In the genomic region with DNA sequence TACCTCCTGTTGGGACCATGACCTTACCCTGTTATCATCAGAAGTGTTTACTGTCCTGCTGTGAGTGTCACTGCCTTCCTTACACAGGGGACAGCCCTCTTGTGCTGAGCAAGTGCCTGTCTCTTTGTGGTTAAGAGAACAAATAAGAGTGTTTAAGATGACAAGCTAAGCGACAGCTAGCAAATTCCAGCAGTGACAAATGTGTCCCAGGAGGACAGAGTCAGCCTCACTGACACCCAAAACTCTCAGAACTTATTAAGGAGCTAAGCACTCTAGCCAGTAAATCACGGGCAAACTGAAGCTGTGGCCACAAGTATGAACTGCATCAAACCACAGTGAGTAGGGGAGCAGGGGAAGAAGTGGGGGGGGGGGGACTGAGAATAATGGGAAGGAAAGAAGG, we compare ENCODE assay signal across 12 mouse cellular contexts. TPM values are rescaled to one million over a fixed set of nuclear protein-coding genes. Genes with fewer than 3 reads are reported as not detected.
DNase-seq lines count a peak whose midpoint lies in the region; ATAC-seq lines count a peak whose summit lies in the region.
"Had no signal": no experiment of that assay in that cellular context is flagged by ENCODE, and none has a peak within 500 bp of the region (broad histone marks: within the 10 kb centered on the region; RNA-seq: fewer than 3 reads in every experiment).

No protein-coding gene starts in this region.

- peak overlapping the region; percentile 18; the same call in 1 of the 2 replicates for H3K27ac ChIP-seq in hindbrain, embryonic 12.5 days
- no peak overlapping the region for H3K27ac ChIP-seq in hindbrain, embryonic 16.5 days (ENCODE audit: low read depth, low read length)
- H3K27ac ChIP-seq in embryonic facial prominence, embryonic 10.5 days (replicated peaks) = peak overlapping the region; percentile 82
- peak overlapping the region; percentile 68 for H3K27ac ChIP-seq in embryonic facial prominence, embryonic 15.5 days (replicated peaks)
- H3K27ac ChIP-seq: liver, embryonic 14.5 days had no signal

- no peaks in the 10 kb centered on the region for H3K36me3 ChIP-seq in hindbrain, embryonic 12.5 days
- H3K36me3 ChIP-seq in hindbrain, embryonic 16.5 days (ENCODE audit: control insufficient read depth, insufficient read depth, low read length) = no peaks in the 10 kb centered on the region
- no peaks in the 10 kb centered on the region for H3K36me3 ChIP-seq in embryonic facial prominence, embryonic 10.5 days (replicated peaks)
- H3K36me3 ChIP-seq in embryonic facial prominence, embryonic 15.5 days = no peaks in the 10 kb centered on the region

- no peak for ATAC-seq in hindbrain, embryonic 12.5 days (ENCODE audit: low FRiP score)
- no peak for ATAC-seq in hindbrain, embryonic 16.5 days
- ATAC-seq in embryonic facial prominence, embryonic 15.5 days (ENCODE audit: insufficient number of reproducible peaks, low FRiP score, low TSS enrichment, low read depth) = no peak

- no peaks in the 10 kb centered on the region for H3K27me3 ChIP-seq in hindbrain, embryonic 12.5 days
- H3K27me3 ChIP-seq in hindbrain, embryonic 16.5 days (replicated peaks; ENCODE audit: control insufficient read depth, insufficient read depth, low read length) = no peaks in the 10 kb centered on the region
- H3K27me3 ChIP-seq in embryonic facial prominence, embryonic 10.5 days (replicated peaks; ENCODE audit: low read depth, poor library complexity, severe bottlenecking) = no peaks in the 10 kb centered on the region; the same call in 1 of the 2 replicates
- H3K27me3 ChIP-seq in embryonic facial prominence, embryonic 15.5 days = no peaks in the 10 kb centered on the region

- no peaks in the 10 kb centered on the region for H3K9me3 ChIP-seq in hindbrain, embryonic 12.5 days (replicated peaks)
- H3K9me3 ChIP-seq in hindbrain, embryonic 16.5 days (ENCODE audit: control insufficient read depth, low read length) = no peaks in the 10 kb centered on the region
- no peaks in the 10 kb centered on the region for H3K9me3 ChIP-seq in embryonic facial prominence, embryonic 10.5 days
- no peaks in the 10 kb centered on the region for H3K9me3 ChIP-seq in embryonic facial prominence, embryonic 15.5 days (replicated peaks)

- no peak for DNase-seq in embryonic facial prominence, embryonic 10.5 days (ENCODE audit: low spot score)
- peak; percentile 57 to 68 for DNase-seq in kidney, postnatal 4 days
- DNase-seq in T-cell, adult 2 months (ENCODE audit: low spot score) = no peak
- no peak for DNase-seq in thymus, adult 18-20 months
- no peak for DNase-seq in urinary bladder, adult 18-20 months (ENCODE audit: low spot score in 2 of 2)
- DNase-seq: cerebellum, adult 18-20 months; heart, postnatal 10 days; lung, postnatal 36 days had no signal

- H3K4me3 ChIP-seq in hindbrain, embryonic 12.5 days = no peak overlapping the region
- H3K4me3 ChIP-seq in hindbrain, embryonic 16.5 days (ENCODE audit: low read length) = no peak overlapping the region
- no peak overlapping the region for H3K4me3 ChIP-seq in embryonic facial prominence, embryonic 10.5 days
- no peak overlapping the region for H3K4me3 ChIP-seq in embryonic facial prominence, embryonic 15.5 days (replicated peaks)

- 0 out of 2 replicates have a peak overlapping the region, but pooled peaks have one; percentile 3 for H3K9ac ChIP-seq in hindbrain, embryonic 12.5 days
- no peak overlapping the region for H3K9ac ChIP-seq in hindbrain, embryonic 16.5 days (ENCODE audit: low read depth, low read length)
- H3K9ac ChIP-seq in embryonic facial prominence, embryonic 15.5 days = no peak overlapping the region
- H3K9ac ChIP-seq: liver, embryonic 14.5 days had no signal

- WGBS in hindbrain, embryonic 12.5 days = 31% methylated on average over 2 of the region's 2 CpGs
- 31% methylated on average over 2 of the region's 2 CpGs for WGBS in hindbrain, embryonic 16.5 days
- 33% methylated on average over 2 of the region's 2 CpGs for WGBS in embryonic facial prominence, embryonic 10.5 days
- WGBS in embryonic facial prominence, embryonic 15.5 days = 19% methylated on average over 2 of the region's 2 CpGs

- H3K4me1 ChIP-seq in hindbrain, embryonic 12.5 days = peaks cover 5% of the 10 kb centered on the region
- H3K4me1 ChIP-seq in hindbrain, embryonic 16.5 days (ENCODE audit: control insufficient read depth, insufficient read depth, low read depth, low read length) = peaks cover 7% of the 10 kb centered on the region
- H3K4me1 ChIP-seq in embryonic facial prominence, embryonic 10.5 days = peaks cover 43% of the 10 kb centered on the region
- peaks cover 16% of the 10 kb centered on the region for H3K4me1 ChIP-seq in embryonic facial prominence, embryonic 15.5 days

- H3K4me2 ChIP-seq in hindbrain, embryonic 12.5 days (replicated peaks) = no peak overlapping the region
- H3K4me2 ChIP-seq in hindbrain, embryonic 16.5 days (ENCODE audit: low read length) = no peak overlapping the region
- H3K4me2 ChIP-seq in embryonic facial prominence, embryonic 15.5 days (replicated peaks) = no peak overlapping the region

RNA-seq across cellular contexts. Expression of a gene that starts 17.6 kb away (rescaled TPM):
- not detected in 2 replicates for polyA plus RNA-seq in hindbrain, embryonic 12.5 days (2016; fragmentation: Nextera tagmentation; extraction: Ambion mirVana)
- polyA plus RNA-seq in hindbrain, embryonic 16.5 days (2015; fragmentation: Nextera tagmentation; extraction: Ambion mirVana) = not detected in 2 replicates
- polyA plus RNA-seq in embryonic facial prominence, embryonic 10.5 days (2016; fragmentation: Nextera tagmentation; extraction: Ambion mirVana) = not detected in 2 replicates
- 0.21 and 0.37 TPM in 2 replicates for polyA plus RNA-seq in embryonic facial prominence, embryonic 15.5 days (2015; fragmentation: Nextera tagmentation; extraction: Ambion mirVana)
- polyA plus RNA-seq: liver, embryonic 14.5 days had no signal

RNA-seq across cellular contexts. Expression of a gene that starts 24.0 kb away (rescaled TPM):
- polyA plus RNA-seq in hindbrain, embryonic 12.5 days (2016; fragmentation: Nextera tagmentation; extraction: Ambion mirVana) = not detected in 2 replicates
- not detected in 2 replicates for polyA plus RNA-seq in hindbrain, embryonic 16.5 days (2015; fragmentation: Nextera tagmentation; extraction: Ambion mirVana)
- polyA plus RNA-seq in embryonic facial prominence, embryonic 10.5 days (2016; fragmentation: Nextera tagmentation; extraction: Ambion mirVana) = not detected in 2 replicates
- 0.56 TPM in 1 of 2 replicates, not detected in the other for polyA plus RNA-seq in embryonic facial prominence, embryonic 15.5 days (2015; fragmentation: Nextera tagmentation; extraction: Ambion mirVana)
- polyA plus RNA-seq: liver, embryonic 14.5 days had no signal

RNA-seq across cellular contexts. Expression of a gene that starts 46.7 kb away (rescaled TPM):
- not detected in 2 replicates for polyA plus RNA-seq in hindbrain, embryonic 12.5 days (2016; fragmentation: Nextera tagmentation; extraction: Ambion mirVana)
- polyA plus RNA-seq in hindbrain, embryonic 16.5 days (2015; fragmentation: Nextera tagmentation; extraction: Ambion mirVana) = not detected in 2 replicates
- polyA plus RNA-seq in embryonic facial prominence, embryonic 10.5 days (2016; fragmentation: Nextera tagmentation; extraction: Ambion mirVana) = not detected in 2 replicates
- polyA plus RNA-seq in embryonic facial prominence, embryonic 15.5 days (2015; fragmentation: Nextera tagmentation; extraction: Ambion mirVana) = 0.31 TPM in 1 of 2 replicates, not detected in the other
- polyA plus RNA-seq: liver, embryonic 14.5 days had no signal

RNA-seq across cellular contexts. Expression of a gene that starts 52.6 kb away (rescaled TPM):
- polyA plus RNA-seq in hindbrain, embryonic 12.5 days (2016; fragmentation: Nextera tagmentation; extraction: Ambion mirVana) = 0.82 and 1.3 TPM in 2 replicates
- polyA plus RNA-seq in hindbrain, embryonic 16.5 days (2015; fragmentation: Nextera tagmentation; extraction: Ambion mirVana) = 13.3 and 14.9 TPM in 2 replicates
- 2.2 and 3.0 TPM in 2 replicates for polyA plus RNA-seq in embryonic facial prominence, embryonic 10.5 days (2016; fragmentation: Nextera tagmentation; extraction: Ambion mirVana)
- 7.5 and 7.8 TPM in 2 replicates for polyA plus RNA-seq in embryonic facial prominence, embryonic 15.5 days (2015; fragmentation: Nextera tagmentation; extraction: Ambion mirVana)

Comparison
In these comparisons a context has a peak if more than half of its experiments do, and no peak if none do; other contexts are left out.
1. DNase-seq: peak in kidney, postnatal 4 days (2 of 2); none in embryonic facial prominence, embryonic 10.5 days (single experiment), T-cell, adult 2 months (single experiment), thymus, adult 18-20 months (0 of 2) and urinary bladder, adult 18-20 months (0 of 2).